In the genomic region with DNA sequence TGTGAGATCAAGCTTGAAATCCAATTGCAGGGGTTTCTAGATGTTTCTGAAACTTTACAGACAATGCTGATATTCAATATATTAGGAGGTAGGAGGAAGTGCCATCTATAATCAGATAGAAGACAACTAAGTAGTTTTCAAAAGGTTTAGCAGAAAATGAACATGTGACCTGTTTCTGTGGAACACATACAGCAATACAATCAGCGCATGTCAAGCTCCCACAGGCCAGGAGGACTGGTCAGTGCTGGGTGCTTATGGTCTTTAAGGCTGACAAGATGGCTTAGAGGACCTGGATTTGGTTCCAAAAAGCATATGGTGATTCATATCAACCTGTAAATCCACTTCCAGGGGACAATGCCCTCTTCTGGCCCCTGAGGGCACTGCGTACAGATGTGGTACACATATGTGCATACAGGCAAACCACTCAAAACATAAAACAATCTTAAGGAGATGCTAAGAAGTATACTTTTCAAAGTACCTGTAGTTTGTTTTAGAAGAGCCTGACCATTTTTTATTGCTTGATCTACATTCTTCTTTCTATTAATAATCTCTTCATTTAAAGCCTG, we compare ENCODE assay signal across 14 mouse cellular contexts. TPM values are rescaled to one million over a fixed set of nuclear protein-coding genes. Genes with fewer than 3 reads are reported as not detected.
DNase-seq lines count a peak whose midpoint lies in the region; ATAC-seq and TF ChIP-seq lines count a peak whose summit lies in the region.
"Had no signal": no experiment of that assay in that cellular context is flagged by ENCODE, and none has a peak within 500 bp of the region (broad histone marks: within the 10 kb centered on the region; RNA-seq: fewer than 3 reads in every experiment).

No protein-coding gene starts in this region.

- no peak overlapping the region for H3K9ac ChIP-seq in embryonic facial prominence, embryonic 11.5 days (replicated peaks; ENCODE audit: low read length)
- no peak overlapping the region for H3K9ac ChIP-seq in MEL (ENCODE audit: control insufficient read depth, low read depth, low read length, poor library complexity, severe bottlenecking)
- H3K9ac ChIP-seq: forebrain, embryonic 13.5 days; limb, embryonic 12.5 days had no signal

- H3K4me3 ChIP-seq in embryonic facial prominence, embryonic 11.5 days (ENCODE audit: low read depth, low read length): no peak overlapping the region
- H3K4me3 ChIP-seq in embryonic facial prominence, embryonic 10.5 days: no peak overlapping the region
- no peak overlapping the region for H3K4me3 ChIP-seq in layer of hippocampus, adult 2 months
- H3K4me3 ChIP-seq in MEL (ENCODE audit: control insufficient read depth in 1 of 2, insufficient read depth in 1 of 2, low read depth in 2 of 2, low read length in 2 of 2): no peak overlapping the region
- H3K4me3 ChIP-seq: forebrain, embryonic 13.5 days; heart, embryonic 10.5 days; limb, embryonic 12.5 days had no signal

- peaks cover 12% of the 10 kb centered on the region for H3K36me3 ChIP-seq in embryonic facial prominence, embryonic 11.5 days (replicated peaks; ENCODE audit: control insufficient read depth, insufficient read depth, low read depth, low read length)
- peaks cover 97% of the 10 kb centered on the region for H3K36me3 ChIP-seq in embryonic facial prominence, embryonic 10.5 days (replicated peaks)
- H3K36me3 ChIP-seq in MEL (ENCODE audit: control insufficient read depth in 1 of 2, insufficient read depth in 2 of 2, low read length in 2 of 2): peaks cover 2 to 3% of the 10 kb centered on the region in 2 experiments

- H3K27ac ChIP-seq in embryonic facial prominence, embryonic 11.5 days (replicated peaks; ENCODE audit: low read depth, low read length): no peak overlapping the region
- no peak overlapping the region for H3K27ac ChIP-seq in embryonic facial prominence, embryonic 10.5 days (replicated peaks)
- no peak overlapping the region for H3K27ac ChIP-seq in layer of hippocampus, adult 2 months
- no peak overlapping the region for H3K27ac ChIP-seq in MEL (ENCODE audit: control insufficient read depth, low read depth, low read length)
- H3K27ac ChIP-seq: heart, embryonic 10.5 days; limb, embryonic 12.5 days had no signal

- TF ChIP-seq RAD21 in MEL (IDR thresholded peaks at IDR 0.05; ENCODE audit: low read depth, low read length): no peak; the same call in none of the 2 replicates

- H3K4me2 ChIP-seq in embryonic facial prominence, embryonic 11.5 days (ENCODE audit: low read depth, low read length): no peak overlapping the region
- H3K4me2 ChIP-seq: forebrain, embryonic 13.5 days; limb, embryonic 12.5 days had no signal

- no peaks in the 10 kb centered on the region for H3K9me3 ChIP-seq in embryonic facial prominence, embryonic 11.5 days (replicated peaks; ENCODE audit: control insufficient read depth, low read length)
- no peaks in the 10 kb centered on the region for H3K9me3 ChIP-seq in embryonic facial prominence, embryonic 10.5 days
- H3K9me3 ChIP-seq in MEL (replicated peaks; ENCODE audit: insufficient read depth, low read length): no peaks in the 10 kb centered on the region
- H3K9me3 ChIP-seq: forebrain, embryonic 13.5 days; limb, embryonic 12.5 days had no signal

- TF ChIP-seq CTCF in layer of hippocampus, adult 2 months (conservative IDR thresholded peaks at IDR 0.05): peak; percentile 59
- TF ChIP-seq CTCF in MEL (IDR thresholded peaks at IDR 0.05 in 2 of 3, conservative IDR thresholded peaks at IDR 0.05 in 1 of 3; ENCODE audit: control insufficient read depth in 1 of 3, insufficient read depth in 1 of 3, low read depth in 2 of 3, low read length in 3 of 3, poor library complexity in 1 of 3, severe bottlenecking in 1 of 3): peak; percentile 41 to 49 (median 48)

- DNase-seq in embryonic facial prominence, embryonic 11.5 days (ENCODE audit: low spot score): peak; percentile 27
- DNase-seq in embryonic facial prominence, embryonic 10.5 days (ENCODE audit: low spot score): no peak
- DNase-seq in layer of hippocampus, adult 2 months (ENCODE audit: low spot score in 2 of 2): no peak
- no peak for DNase-seq in layer of hippocampus, postnatal 36 days
- DNase-seq in 3T3-L1 (ENCODE audit: low read depth, low spot score) (peak; percentile 39), MEL (ENCODE audit: low read depth, low spot score) (peak; percentile 49)
- DNase-seq in ovary, postnatal 36 days (ENCODE audit: low spot score): no peak
- DNase-seq in adrenal gland, postnatal 4 days (ENCODE audit: low spot score in 2 of 2): no peak
- DNase-seq: adrenal gland, adult 8-10 months; cerebellum, adult 11-12 months; lung, postnatal 4 days had no signal

- no peaks in the 10 kb centered on the region for H3K4me1 ChIP-seq in embryonic facial prominence, embryonic 11.5 days (ENCODE audit: control insufficient read depth, insufficient read depth, low read length)
- H3K4me1 ChIP-seq in embryonic facial prominence, embryonic 10.5 days: no peaks in the 10 kb centered on the region
- no peaks in the 10 kb centered on the region for H3K4me1 ChIP-seq in MEL (ENCODE audit: control insufficient read depth in 1 of 2, insufficient read depth in 2 of 2, low read length in 2 of 2)
- H3K4me1 ChIP-seq: forebrain, embryonic 13.5 days; limb, embryonic 12.5 days had no signal

- WGBS in embryonic facial prominence, embryonic 11.5 days: 96% methylated on average over 2 of the region's 2 CpGs
- WGBS in embryonic facial prominence, embryonic 10.5 days: 96% methylated on average over 2 of the region's 2 CpGs

- no peaks in the 10 kb centered on the region; the same call in 1 of the 2 replicates for H3K79me2 ChIP-seq in MEL (ENCODE audit: control insufficient read depth, insufficient read depth, low read length, poor library complexity)

- no peak for TF ChIP-seq EP300 in MEL (IDR thresholded peaks at IDR 0.05; ENCODE audit: low read depth in 1 of 2, low read length in 2 of 2)

- no peak for ATAC-seq in embryonic facial prominence, embryonic 11.5 days (replicated peaks; ENCODE audit: insufficient number of reproducible peaks, low FRiP score, low TSS enrichment, low read depth)
- ATAC-seq: forebrain, embryonic 13.5 days had no signal

- no peak for TF ChIP-seq POLR2A in MEL (IDR thresholded peaks at IDR 0.05; ENCODE audit: control insufficient read depth in 1 of 2, insufficient read depth in 1 of 2, low read depth in 1 of 2, low read length in 2 of 2, poor library complexity in 1 of 2)

- no peaks in the 10 kb centered on the region for H3K27me3 ChIP-seq in embryonic facial prominence, embryonic 11.5 days (ENCODE audit: control insufficient read depth, insufficient read depth, low read length)
- no peaks in the 10 kb centered on the region for H3K27me3 ChIP-seq in embryonic facial prominence, embryonic 10.5 days (replicated peaks; ENCODE audit: low read depth, poor library complexity, severe bottlenecking)
- no peaks in the 10 kb centered on the region for H3K27me3 ChIP-seq in MEL (ENCODE audit: control insufficient read depth in 1 of 2, insufficient read depth in 2 of 2, low read length in 2 of 2)
- H3K27me3 ChIP-seq: forebrain, embryonic 13.5 days; limb, embryonic 12.5 days had no signal

TF ChIP-seq in MEL, 35 proteins besides CTCF, POLR2A, EP300 and RAD21:
- TF ChIP-seq USF1 (IDR thresholded peaks at IDR 0.05; ENCODE audit: low read depth, low read length) (peak; percentile 57), GATA1 (IDR thresholded peaks at IDR 0.05; ENCODE audit: low read depth, low read length) (no peak), POLR2AphosphoS2 (IDR thresholded peaks at IDR 0.05; ENCODE audit: low read length) (no peak), USF2 (IDR thresholded peaks at IDR 0.05; ENCODE audit: borderline replicate concordance in 1 of 2, insufficient read depth in 1 of 2, low read depth in 1 of 2, low read length in 2 of 2) (0 out of 4 replicates have a peak, but pooled peaks of 1 of the 2 experiments have one; percentile 14), TBP (IDR thresholded peaks at IDR 0.05; ENCODE audit: low read depth, low read length) (no peak), SIN3A (IDR thresholded peaks at IDR 0.05; ENCODE audit: low read length) (no peak), MYB (IDR thresholded peaks at IDR 0.05; ENCODE audit: low read depth, low read length) (no peak)

RNA-seq across cellular contexts. Expression of a gene that starts 52.5 kb away (rescaled TPM):
- 0.24 and 0.39 TPM in 2 replicates for polyA plus RNA-seq in embryonic facial prominence, embryonic 11.5 days (2014; fragmentation: Nextera tagmentation; extraction: Ambion mirVana)
- polyA plus RNA-seq in embryonic facial prominence, embryonic 10.5 days (2016; fragmentation: Nextera tagmentation; extraction: Ambion mirVana): 0.14 TPM in 1 of 2 replicates, not detected in the other
- total RNA-seq in layer of hippocampus, adult 2 months (2021): under 1 TPM in 1 of 2 experiments, not detected in 1; 0.15 TPM
- not detected for total RNA-seq in layer of hippocampus, postnatal 36 days (2021)
- 0.19 and 0.23 TPM in 2 replicates for total RNA-seq in MEL (2012; rRNA removed)
- under 1 TPM in 1 of 2 experiments, not detected in 1; 0.43 TPM for polyA plus RNA-seq in MEL (2012; ENCODE audit: insufficient read depth in 1 of 2, insufficient read length in 2 of 2, low read depth in 1 of 2, low replicate concordance in 2 of 2, missing spikeins in 1 of 2)
- total RNA-seq in adrenal gland, postnatal 4 days (2021): not detected
- polyA plus RNA-seq: forebrain, embryonic 13.5 days had no signal

Comparison
In these comparisons a context has a peak if more than half of its experiments do, and no peak if none do; other contexts are left out.
1. DNase-seq: peak in embryonic facial prominence, embryonic 11.5 days (single experiment), 3T3-L1 (single experiment) and MEL (single experiment); none in embryonic facial prominence, embryonic 10.5 days (single experiment), layer of hippocampus, adult 2 months (0 of 2), layer of hippocampus, postnatal 36 days (0 of 2), ovary, postnatal 36 days (single experiment) and adrenal gland, postnatal 4 days (0 of 2).